Mouse (Mus musculus) v-Abl transformed pro-B cells (cell line): ENCODE measurements around the gene Afg1l.

Source experiments
- in situ Hi-C, 2 experiments: fragments of 400-800 bp; cut with MboI; formaldehyde crosslinking; loops; one replicate each; pipeline ENCODE4 v1.15.1; 2025; ENCODE audit not compliant: unreplicated experiment in 2 of 2

The Afg1l gene

GRCm38 (mm10) chr10:42390436-42390835, 87.9 kb downstream of the Afg1l start:
- in situ Hi-C loops: no loop called here

GRCm38 (mm10) chr10:42388181-42388580, 90.2 kb downstream of the Afg1l start:
- in situ Hi-C loops: no loop called here

GRCm38 (mm10) chr10:42384946-42385644, 93.3 kb downstream of the Afg1l start:
- in situ Hi-C loops: no loop called here

GRCm38 (mm10) chr10:42383708-42384107, 94.7 kb downstream of the Afg1l start:
- in situ Hi-C loops: no loop called here

GRCm38 (mm10) chr10:42364216-42364615, 114.1 kb downstream of the Afg1l start:
- in situ Hi-C loops: no loop called here

- in situ Hi-C loops: no loop called here
These were observed 122.4 kb downstream of the Afg1l start for GRCm38 (mm10) chr10:42355980-42356379.

- in situ Hi-C loops: no loop called here
These were observed 130.4 kb downstream of the Afg1l start for GRCm38 (mm10) chr10:42347986-42348385.

GRCm38 (mm10) chr10:42347127-42347526, 131.2 kb downstream of the Afg1l start:
- in situ Hi-C loops: no loop called here

- in situ Hi-C loops: no loop called here
These were observed 132.0 kb downstream of the Afg1l start for GRCm38 (mm10) chr10:42346179-42346877.

- in situ Hi-C loops: no loop called here
These were observed 135.7 kb downstream of the Afg1l start for GRCm38 (mm10) chr10:42342714-42343113.

GRCm38 (mm10) chr10:42341815-42342457, 136.4 kb downstream of the Afg1l start:
- in situ Hi-C loops: no loop called here

GRCm38 (mm10) chr10:42340426-42340793, 138.0 kb downstream of the Afg1l start:
- in situ Hi-C loops: no loop called here

GRCm38 (mm10) chr10:42339773-42340425, 138.5 kb downstream of the Afg1l start:
- in situ Hi-C loops: no loop called here

- in situ Hi-C loops: no loop called here
These were observed 139.9 kb downstream of the Afg1l start for GRCm38 (mm10) chr10:42338456-42338855.

GRCm38 (mm10) chr10:42327576-42327975, 150.8 kb downstream of the Afg1l start:
- in situ Hi-C loops: no loop called here

GRCm38 (mm10) chr10:42325305-42325704, 153.1 kb downstream of the Afg1l start:
- in situ Hi-C loops: no loop called here

GRCm38 (mm10) chr10:42323978-42324377, 154.4 kb downstream of the Afg1l start:
- in situ Hi-C loops: no loop called here

GRCm38 (mm10) chr10:42313222-42313786, 165.1 kb downstream of the Afg1l start:
- in situ Hi-C loops: loop anchor here in 1 of 2 experiments (5.0 to 10.0 kb wide), 2 partner anchors 419 to 641 kb away; no protein-coding TSS in a partner anchor

GRCm38 (mm10) chr10:42312557-42312956, 165.8 kb downstream of the Afg1l start:
- in situ Hi-C loops: loop anchor here in 1 of 2 experiments (5.0 to 10.0 kb wide), 2 partner anchors 420 to 642 kb away; no protein-coding TSS in a partner anchor

GRCm38 (mm10) chr10:42308687-42308987, 169.7 kb downstream of the Afg1l start:
- in situ Hi-C loops: loop anchor here (5.0 kb wide), 2 partner anchors 329 to 679 kb away; no protein-coding TSS in a partner anchor
